Mouse (Mus musculus): ENCODE data around the gene Adgrf3. TPM values are rescaled to one million over a fixed set of nuclear protein-coding genes. Genes with fewer than 3 reads are reported as not detected.

Gene Adgrf3
- polyA plus RNA-seq, 1 experiment from 2014 or later = 0.18 TPM

- no peaks in the 10 kb centered on the region for H3K4me1 ChIP-seq
- H3K4me3 ChIP-seq = no peak overlapping the region
- no peak for ATAC-seq (ENCODE audit: insufficient number of reproducible peaks, insufficient read depth, low FRiP score, low TSS enrichment)
- H3K4me2 ChIP-seq (replicated peaks) = no peak overlapping the region
- H3K9me3 ChIP-seq = no peaks in the 10 kb centered on the region
- H3K9ac ChIP-seq = no peak overlapping the region
- 94% methylated on average over 1 of the region's 1 CpGs for WGBS
- H3K27me3 ChIP-seq = no peaks in the 10 kb centered on the region
- H3K27ac ChIP-seq = no peak overlapping the region
- H3K36me3 ChIP-seq = peaks cover 4% of the 10 kb centered on the region; the same call in 1 of the 2 replicates
These were observed 43.7 kb downstream of the Adgrf3 start for GRCm38 (mm10) chr5:30161836-30162235.

GRCm38 (mm10) chr5:30159601-30160000 is 45.9 kb downstream of the Adgrf3 start:
- no peak for ATAC-seq (ENCODE audit: insufficient number of reproducible peaks, insufficient read depth, low FRiP score, low TSS enrichment)
- H3K9me3 ChIP-seq = no peaks in the 10 kb centered on the region
- H3K4me3 ChIP-seq = no peak overlapping the region
- no peak overlapping the region for H3K4me2 ChIP-seq (replicated peaks)
- H3K27me3 ChIP-seq = no peaks in the 10 kb centered on the region
- no peak overlapping the region for H3K9ac ChIP-seq
- WGBS = 84% methylated on average over 6 of the region's 6 CpGs
- H3K27ac ChIP-seq = no peak overlapping the region
- peaks cover 8% of the 10 kb centered on the region; the same call in 1 of the 2 replicates for H3K4me1 ChIP-seq
- H3K36me3 ChIP-seq = no peaks in the 10 kb centered on the region

- H3K9ac ChIP-seq = peak overlapping the region; percentile 82
- H3K27ac ChIP-seq = no peak overlapping the region; the same call in 1 of the 2 replicates
- peaks cover 8% of the 10 kb centered on the region for H3K4me1 ChIP-seq
- H3K27me3 ChIP-seq = no peaks in the 10 kb centered on the region
- H3K4me3 ChIP-seq = peak overlapping the region; percentile 89
- ATAC-seq (ENCODE audit: insufficient number of reproducible peaks, insufficient read depth, low FRiP score, low TSS enrichment) = no peak
- 40% methylated on average over 13 of the region's 13 CpGs for WGBS
- H3K4me2 ChIP-seq (replicated peaks) = peak overlapping the region; percentile 76
- H3K9me3 ChIP-seq = no peaks in the 10 kb centered on the region
- H3K36me3 ChIP-seq = no peaks in the 10 kb centered on the region
These were observed 49.5 kb downstream of the Adgrf3 start for GRCm38 (mm10) chr5:30155821-30156629.

- ATAC-seq (ENCODE audit: insufficient number of reproducible peaks, insufficient read depth, low FRiP score, low TSS enrichment) = peak; percentile 53
- Histone ChIP-seq H3K4me2 (replicated peaks) (peak overlapping the region; percentile 76), H3K27me3 (no peaks in the 10 kb centered on the region), H3K4me1 (peaks cover 8% of the 10 kb centered on the region), H3K9ac (peak overlapping the region; percentile 82), H3K9me3 (no peaks in the 10 kb centered on the region), H3K4me3 (peak overlapping the region; percentile 89), H3K36me3 (no peaks in the 10 kb centered on the region), H3K27ac (peak overlapping the region; percentile 64)
- WGBS = under 1% methylated on average over 31 of the region's 31 CpGs
These were observed 50.1 kb downstream of the Adgrf3 start for GRCm38 (mm10) chr5:30155395-30155792.

GRCm38 (mm10) chr5:30154474-30155394 is 50.8 kb downstream of the Adgrf3 start, which contains the start of the genes Hadha and Hadhb:
Gene Hadha, minus strand, starts transcription at chr5:30155162.
Gene Hadhb, plus strand, starts transcription at chr5:30155248.
- Histone ChIP-seq H3K27ac (peak within 1 kb of the TSS; percentile 64), H3K9me3 (no peaks in the 10 kb centered on the region), H3K4me1 (peaks cover 8% of the 10 kb centered on the region), H3K4me3 (peak within 1 kb of the TSS; percentile 89), H3K27me3 (no peaks in the 10 kb centered on the region), H3K4me2 (replicated peaks) (peak within 1 kb of the TSS; percentile 76), H3K9ac (peak within 1 kb of the TSS; percentile 82), H3K36me3 (no peaks in the 10 kb centered on the region)
- peak; percentile 88 for ATAC-seq (ENCODE audit: insufficient number of reproducible peaks, insufficient read depth, low FRiP score, low TSS enrichment)
- WGBS = under 1% methylated on average over 53 of the region's 53 CpGs

GRCm38 (mm10) chr5:30154013-30154412 is 51.5 kb downstream of the Adgrf3 start:
- H3K9me3 ChIP-seq = no peaks in the 10 kb centered on the region
- peak overlapping the region; percentile 89 for H3K4me3 ChIP-seq
- no peaks in the 10 kb centered on the region; the same call in 1 of the 2 replicates for H3K36me3 ChIP-seq
- H3K27ac ChIP-seq = no peak overlapping the region
- peak overlapping the region; percentile 82 for H3K9ac ChIP-seq
- H3K4me2 ChIP-seq (replicated peaks) = peak overlapping the region; percentile 76
- H3K4me1 ChIP-seq = peaks cover 8% of the 10 kb centered on the region
- H3K27me3 ChIP-seq = no peaks in the 10 kb centered on the region
- 18% methylated on average over 4 of the region's 4 CpGs for WGBS
- no peak for ATAC-seq (ENCODE audit: insufficient number of reproducible peaks, insufficient read depth, low FRiP score, low TSS enrichment)

GRCm38 (mm10) chr5:30153222-30153621 is 52.3 kb downstream of the Adgrf3 start:
- no peak overlapping the region for H3K9ac ChIP-seq
- no peaks in the 10 kb centered on the region; the same call in 1 of the 2 replicates for H3K36me3 ChIP-seq
- H3K4me2 ChIP-seq (replicated peaks) = peak overlapping the region; percentile 76; the same call in 1 of the 2 replicates
- no peaks in the 10 kb centered on the region for H3K27me3 ChIP-seq
- H3K9me3 ChIP-seq = no peaks in the 10 kb centered on the region
- no peak overlapping the region for H3K4me3 ChIP-seq
- ATAC-seq (ENCODE audit: insufficient number of reproducible peaks, insufficient read depth, low FRiP score, low TSS enrichment) = no peak
- no peak overlapping the region for H3K27ac ChIP-seq
- 74% methylated on average over 2 of the region's 2 CpGs for WGBS
- peaks cover 8% of the 10 kb centered on the region for H3K4me1 ChIP-seq

GRCm38 (mm10) chr5:30152413-30152812 is 53.1 kb downstream of the Adgrf3 start:
- H3K27ac ChIP-seq = no peak overlapping the region
- no peaks in the 10 kb centered on the region for H3K9me3 ChIP-seq
- ATAC-seq (ENCODE audit: insufficient number of reproducible peaks, insufficient read depth, low FRiP score, low TSS enrichment) = no peak
- H3K4me1 ChIP-seq = peaks cover 8% of the 10 kb centered on the region
- H3K9ac ChIP-seq = no peak overlapping the region
- H3K27me3 ChIP-seq = no peaks in the 10 kb centered on the region
- WGBS = 88% methylated on average over 1 of the region's 1 CpGs
- H3K4me3 ChIP-seq = no peak overlapping the region
- H3K36me3 ChIP-seq = no peaks in the 10 kb centered on the region; the same call in 1 of the 2 replicates
- no peak overlapping the region for H3K4me2 ChIP-seq (replicated peaks)

- ATAC-seq (ENCODE audit: insufficient number of reproducible peaks, insufficient read depth, low FRiP score, low TSS enrichment) = no peak
- H3K36me3 ChIP-seq = no peaks in the 10 kb centered on the region; the same call in 1 of the 2 replicates
- H3K27me3 ChIP-seq = no peaks in the 10 kb centered on the region
- H3K4me1 ChIP-seq = peaks cover 8% of the 10 kb centered on the region
- H3K4me2 ChIP-seq (replicated peaks) = no peak overlapping the region
- WGBS = 77% methylated on average over 4 of the region's 4 CpGs
- no peaks in the 10 kb centered on the region for H3K9me3 ChIP-seq
- no peak overlapping the region for H3K27ac ChIP-seq
- H3K9ac ChIP-seq = no peak overlapping the region
- no peak overlapping the region for H3K4me3 ChIP-seq
These were observed 53.5 kb downstream of the Adgrf3 start for GRCm38 (mm10) chr5:30152007-30152406.

- H3K4me1 ChIP-seq = no peaks in the 10 kb centered on the region
- peaks cover 26% of the 10 kb centered on the region for H3K36me3 ChIP-seq
- H3K4me3 ChIP-seq = no peak overlapping the region
- H3K9me3 ChIP-seq = no peaks in the 10 kb centered on the region
- H3K4me2 ChIP-seq (replicated peaks) = no peak overlapping the region
- no peak overlapping the region for H3K9ac ChIP-seq
- no peak for ATAC-seq (ENCODE audit: insufficient number of reproducible peaks, insufficient read depth, low FRiP score, low TSS enrichment)
- 87% methylated on average over 5 of the region's 5 CpGs for WGBS
- no peaks in the 10 kb centered on the region for H3K27me3 ChIP-seq
- no peak overlapping the region for H3K27ac ChIP-seq
These were observed 57.2 kb downstream of the Adgrf3 start for GRCm38 (mm10) chr5:30148133-30148920.

GRCm38 (mm10) chr5:30146526-30146925 is 59.0 kb downstream of the Adgrf3 start:
- Histone ChIP-seq H3K4me3 (no peak overlapping the region), H3K9ac (no peak overlapping the region), H3K27ac (no peak overlapping the region), H3K9me3 (no peaks in the 10 kb centered on the region), H3K4me1 (no peaks in the 10 kb centered on the region), H3K27me3 (no peaks in the 10 kb centered on the region), H3K4me2 (replicated peaks) (no peak overlapping the region), H3K36me3 (peaks cover 42% of the 10 kb centered on the region)
- WGBS = 87% methylated on average over 6 of the region's 6 CpGs
- ATAC-seq (ENCODE audit: insufficient number of reproducible peaks, insufficient read depth, low FRiP score, low TSS enrichment) = no peak
